Mouse (Mus musculus) stomach, embryonic 16.5 days (tissue): ENCODE results near the gene Glyr1. TPM values are rescaled to one million over a fixed set of nuclear protein-coding genes. Genes with fewer than 3 reads are reported as not detected.

Experiments used
- ATAC-seq: fragments of 200-750 bp; cut with Nextera tagmentation; 2 replicates; pipeline ENCODE4 v1.8.0; 2017; ENCODE audit warnings: moderate number of reproducible peaks, moderate TSS enrichment; ENCODE audit not compliant: insufficient read depth, low FRiP score
- H3K27ac ChIP-seq: fragments of 300-500 bp; sonication (generic); 2 replicates; pipeline ENCODE4 v1.5.1; 2014; ENCODE audit warnings: low read length
- H3K27me3 ChIP-seq: fragments of 300-500 bp; sonication (generic); 2 replicates; pipeline ENCODE4 v1.6.1; 2014; ENCODE audit warnings: low read length, control low read depth, mixed read lengths; ENCODE audit not compliant: control insufficient read depth, insufficient read depth
- H3K36me3 ChIP-seq: fragments of 300-500 bp; sonication (generic); 2 replicates; pipeline ENCODE4 v1.6.1; 2014; ENCODE audit warnings: low read length; ENCODE audit not compliant: control insufficient read depth, insufficient read depth
- H3K4me1 ChIP-seq: fragments of 300-500 bp; sonication (generic); 2 replicates; pipeline ENCODE4 v1.6.1; 2014; ENCODE audit warnings: low read length, control low read depth, mixed read lengths; ENCODE audit not compliant: control insufficient read depth, insufficient read depth
- H3K4me2 ChIP-seq: fragments of 300-500 bp; sonication (generic); 2 replicates; pipeline ENCODE4 v1.6.1; 2014; ENCODE audit warnings: low read depth, low read length, mixed read lengths
- H3K4me3 ChIP-seq: fragments of 300-500 bp; sonication (generic); replicated peaks from 2 replicates; pipeline ENCODE4 v1.5.1; 2014; ENCODE audit warnings: mild to moderate bottlenecking, low read length
- H3K9ac ChIP-seq: fragments of 300-500 bp; sonication (generic); 2 replicates; pipeline ENCODE4 v1.6.1; 2014; ENCODE audit warnings: low read length
- H3K9me3 ChIP-seq: fragments of 300-500 bp; sonication (generic); replicated peaks from 2 replicates; pipeline ENCODE4 v1.6.1; 2016; ENCODE audit warnings: low read length, control low read depth; ENCODE audit not compliant: control insufficient read depth
- WGBS: fragments of 180-500 bp; shearing (Covaris S2); extraction: QIAGEN DNeasy Blood & Tissue Kit; methylation state at CpG from one replicate; pipeline ENCODE4 v1.1.7; 2014; 5-methylcytosine and 5-hydroxymethylcytosine counted together
- polyA plus RNA-seq: library from polyadenylated mRNA; unstranded; fragments of >200 nt; fragmentation: Nextera tagmentation; extraction: Ambion mirVana; gene quantifications from 2 replicates; pipeline ENCODE4 v1.2.1, GENCODE M21; 2015

The Glyr1 gene
- polyA plus RNA-seq, 1 experiment from 2014 or later: 139 TPM

DNA sequence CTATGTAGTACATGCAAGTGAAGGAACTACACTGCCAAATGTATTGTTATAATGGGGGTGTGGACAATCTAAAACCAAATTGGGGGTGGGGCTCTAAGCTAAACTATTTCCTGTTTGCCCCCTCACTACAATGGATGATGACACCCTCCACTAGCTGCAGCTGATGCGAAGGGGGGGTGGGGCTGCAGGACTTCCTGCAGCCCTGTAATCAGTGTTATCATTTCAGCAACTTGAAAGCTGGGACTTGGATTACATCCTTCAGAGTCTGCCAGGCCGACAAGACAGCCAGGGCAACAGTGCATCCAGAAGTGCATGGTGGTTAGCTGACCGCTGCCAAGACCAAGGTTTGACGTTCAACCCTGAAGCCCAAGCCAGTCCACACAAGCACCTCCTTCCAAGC lies 78.0 kb downstream of the Glyr1 start:
- H3K9me3 ChIP-seq: no peaks in the 10 kb centered on the region
- H3K9ac ChIP-seq: no peak overlapping the region
- H3K4me1 ChIP-seq: no peaks in the 10 kb centered on the region
- no peaks in the 10 kb centered on the region for H3K27me3 ChIP-seq
- no peak overlapping the region for H3K4me2 ChIP-seq
- H3K36me3 ChIP-seq: no peaks in the 10 kb centered on the region
- 69% methylated on average over 4 of the region's 4 CpGs for WGBS
- no peak for ATAC-seq
- no peak overlapping the region for H3K27ac ChIP-seq
- no peak overlapping the region for H3K4me3 ChIP-seq

DNA sequence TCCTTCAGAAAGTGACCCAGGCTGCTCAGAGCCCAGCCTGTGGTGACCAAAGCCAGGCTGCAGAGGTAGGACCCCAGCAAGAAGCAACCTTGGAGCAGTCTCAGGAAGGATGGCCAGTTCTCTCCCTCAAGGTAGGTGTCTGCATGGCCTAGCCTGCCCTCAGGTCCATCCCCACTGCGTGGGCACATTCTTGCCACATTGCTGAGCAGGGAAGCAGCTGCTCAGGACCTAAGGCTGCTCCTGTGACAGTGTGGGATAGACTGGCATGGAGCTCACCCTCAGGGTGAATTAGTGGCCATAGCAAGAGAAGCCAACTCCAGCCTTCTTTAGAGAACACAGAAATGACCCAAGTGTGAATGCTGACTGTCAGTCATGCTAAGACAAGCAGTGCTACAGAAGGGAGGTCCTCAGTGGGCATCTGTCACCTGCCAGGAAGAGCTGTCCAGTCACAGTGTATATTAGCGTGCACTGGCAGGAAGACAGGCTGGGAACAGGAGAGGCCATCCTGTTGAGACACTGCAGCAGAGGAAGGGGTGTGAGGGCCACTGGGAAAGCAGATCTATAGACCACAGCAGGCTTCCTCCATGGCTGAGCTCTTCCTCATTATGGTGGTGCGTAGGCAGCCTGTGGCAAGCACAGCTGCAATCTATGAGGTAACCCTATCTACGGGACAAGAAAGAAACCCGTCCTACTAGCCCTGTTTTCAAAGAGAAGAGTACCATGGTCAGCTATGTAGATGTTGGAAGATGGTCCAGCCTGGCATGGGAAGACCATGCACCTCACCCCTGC lies 80.4 kb downstream of the Glyr1 start:
- Histone ChIP-seq H3K36me3 (no peaks in the 10 kb centered on the region), H3K27ac (no peak overlapping the region), H3K4me2 (no peak overlapping the region), H3K9ac (no peak overlapping the region), H3K9me3 (no peaks in the 10 kb centered on the region), H3K4me1 (no peaks in the 10 kb centered on the region), H3K4me3 (no peak overlapping the region), H3K27me3 (no peaks in the 10 kb centered on the region)
- 72% methylated on average over 5 of the region's 5 CpGs for WGBS
- no peak for ATAC-seq

DNA sequence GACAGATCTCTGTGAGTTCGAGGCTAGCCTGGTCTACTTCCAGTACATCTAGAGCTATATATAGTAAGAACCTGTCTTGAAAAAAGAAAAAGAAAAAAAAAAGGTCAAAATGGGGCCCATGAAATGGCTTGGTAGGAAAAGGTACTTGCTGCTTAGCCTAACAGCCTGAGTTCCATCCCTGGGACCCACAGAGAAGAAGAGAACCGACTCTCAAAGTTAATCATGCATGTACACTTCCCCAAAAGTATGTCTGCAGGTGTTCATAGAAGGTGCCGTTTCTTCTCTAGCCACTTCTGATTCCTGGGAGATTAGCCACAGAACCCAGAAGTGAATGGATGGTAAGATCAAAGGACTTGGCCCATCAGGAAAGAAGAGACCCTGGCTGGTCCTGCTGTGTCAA lies 81.2 kb downstream of the Glyr1 start:
- WGBS: 77% methylated on average over 3 of the region's 3 CpGs
- H3K9me3 ChIP-seq: no peaks in the 10 kb centered on the region

DNA sequence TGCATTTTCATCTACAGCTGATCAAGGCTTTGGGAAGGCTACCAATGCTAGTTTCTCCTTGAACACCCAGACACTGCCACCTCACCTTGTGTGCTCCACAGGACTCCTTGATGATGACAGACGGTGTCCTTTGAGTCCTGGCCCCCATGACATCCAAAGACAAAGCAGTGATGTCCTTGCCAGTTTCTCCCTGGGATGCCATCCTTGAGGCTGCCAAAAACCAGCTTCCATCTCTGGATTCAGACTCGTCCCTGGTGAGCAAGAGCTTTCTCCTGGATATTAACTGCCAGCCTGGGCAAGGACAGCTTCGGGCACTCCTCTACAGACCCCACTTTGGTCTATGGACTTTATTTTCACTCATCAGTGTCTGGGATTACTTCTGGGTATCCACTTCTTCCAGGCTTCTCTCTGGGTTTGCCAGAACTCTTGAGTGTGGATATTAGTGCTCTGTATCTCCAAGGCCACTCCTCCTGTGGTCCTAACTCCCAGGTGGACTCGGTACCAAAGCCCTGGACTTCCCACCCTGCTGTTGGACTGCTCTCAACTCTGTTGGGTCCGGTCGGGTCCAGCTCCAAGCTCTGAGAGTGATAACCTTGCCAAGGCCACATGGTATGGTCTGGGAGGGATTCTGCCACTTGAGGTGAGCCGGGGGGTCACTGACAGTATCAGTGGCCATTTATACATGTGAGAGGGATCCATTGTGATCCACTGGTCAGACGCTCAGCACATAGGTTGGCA lies 84.1 kb downstream of the Glyr1 start:
- Histone ChIP-seq H3K4me3 (no peak overlapping the region), H3K4me1 (peaks cover 15% of the 10 kb centered on the region), H3K4me2 (no peak overlapping the region), H3K27ac (no peak overlapping the region), H3K9ac (no peak overlapping the region), H3K9me3 (no peaks in the 10 kb centered on the region), H3K27me3 (no peaks in the 10 kb centered on the region), H3K36me3 (no peaks in the 10 kb centered on the region)
- no peak for ATAC-seq
- 89% methylated on average over 8 of the region's 8 CpGs for WGBS

More for the DNA sequence above, 81.2 kb downstream of the Glyr1 start:
- H3K27ac ChIP-seq: no peak overlapping the region
- ATAC-seq: no peak
- H3K4me2 ChIP-seq: no peak overlapping the region
- no peaks in the 10 kb centered on the region for H3K36me3 ChIP-seq
- no peak overlapping the region for H3K4me3 ChIP-seq
- H3K27me3 ChIP-seq: no peaks in the 10 kb centered on the region
- H3K4me1 ChIP-seq: peaks cover 1% of the 10 kb centered on the region; the same call in 1 of the 2 replicates
- no peak overlapping the region for H3K9ac ChIP-seq

DNA sequence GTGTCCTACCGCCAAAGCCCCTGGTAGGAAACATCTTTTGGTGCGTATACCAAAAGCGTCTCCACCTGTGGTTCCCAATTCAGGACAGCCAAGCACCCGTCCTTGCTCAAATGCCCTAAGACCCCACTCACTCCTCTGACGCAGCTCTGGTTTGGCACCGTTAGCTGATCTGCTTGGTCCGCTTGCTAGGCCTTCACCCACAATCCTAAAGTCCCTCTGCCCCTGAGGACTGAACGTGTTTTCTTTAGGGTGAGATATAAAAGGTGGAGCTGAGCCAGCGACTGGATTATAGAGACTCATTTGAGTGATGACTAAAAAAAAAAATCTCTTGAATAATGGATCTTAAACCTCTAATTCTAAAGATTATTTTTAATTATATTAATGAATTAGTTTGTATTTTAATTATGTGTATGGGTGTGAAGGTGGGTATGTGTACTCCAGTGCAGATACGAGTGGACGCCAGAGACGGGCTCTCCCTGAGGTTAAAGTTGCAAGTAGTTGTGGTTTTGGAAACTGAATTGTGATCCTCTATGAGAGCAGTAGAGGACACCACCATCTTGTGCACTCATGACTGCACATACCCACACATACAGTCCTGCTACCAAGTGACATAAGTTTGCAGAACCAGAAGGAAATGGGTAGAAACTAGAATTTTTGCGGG lies 84.8 kb downstream of the Glyr1 start:
- Histone ChIP-seq H3K27ac (peak overlapping the region; percentile 78), H3K4me2 (peak overlapping the region; percentile 91), H3K4me1 (peaks cover 15% of the 10 kb centered on the region), H3K27me3 (no peaks in the 10 kb centered on the region), H3K36me3 (no peaks in the 10 kb centered on the region), H3K4me3 (peak overlapping the region; percentile 90), H3K9me3 (no peaks in the 10 kb centered on the region), H3K9ac (peak overlapping the region; percentile 93)
- WGBS: 19% methylated on average over 13 of the region's 13 CpGs
- no peak for ATAC-seq

Other genes starting within 250 kb of the Glyr1 start
- gene 4930562C15Rik, start 214.4 kb downstream of the Glyr1 start, polyA plus RNA-seq: 0.27 and 0.47 TPM in 2 replicates
- gene Ubald1, start 169.5 kb downstream of the Glyr1 start, polyA plus RNA-seq: 31.5 and 36.3 TPM in 2 replicates
- gene Mgrn1, start 163.6 kb downstream of the Glyr1 start, polyA plus RNA-seq: 81.1 and 87.7 TPM in 2 replicates
- 125 and 136 TPM in 2 replicates for gene Nudt16l1, start 111.1 kb downstream of the Glyr1 start, polyA plus RNA-seq
- 48.6 and 54.3 TPM in 2 replicates for gene Anks3, start 85.7 kb downstream of the Glyr1 start, polyA plus RNA-seq
- not detected in 2 replicates for gene Sept12, start 52.0 kb downstream of the Glyr1 start, polyA plus RNA-seq
- gene Smim22, start 42.6 kb downstream of the Glyr1 start, polyA plus RNA-seq: 57.6 and 68.8 TPM in 2 replicates
- 50.6 and 51.9 TPM in 2 replicates for gene Rogdi, start 36.3 kb downstream of the Glyr1 start, polyA plus RNA-seq
- 11.7 and 13.3 TPM in 2 replicates for gene Ubn1, start 194 bp upstream of the Glyr1 start, polyA plus RNA-seq
- gene Ppl, start 82.6 kb upstream of the Glyr1 start, polyA plus RNA-seq: 62.8 and 101 TPM in 2 replicates
- 0.09 and 0.27 TPM in 2 replicates for gene Sec14l5, start 97.2 kb upstream of the Glyr1 start, polyA plus RNA-seq
- 19.6 and 19.7 TPM in 2 replicates for gene Nagpa, start 154.1 kb upstream of the Glyr1 start, polyA plus RNA-seq
- 5.3 and 6.9 TPM in 2 replicates for gene AU021092, start 172.4 kb upstream of the Glyr1 start, polyA plus RNA-seq
- 32.5 and 35.1 TPM in 2 replicates for gene Alg1, start 183.8 kb upstream of the Glyr1 start, polyA plus RNA-seq
- 32.4 and 35.1 TPM in 2 replicates for gene Eef2kmt, start 206.1 kb upstream of the Glyr1 start, polyA plus RNA-seq